Mouse (Mus musculus): ENCODE data around the gene Rras. TPM values are rescaled to one million over a fixed set of nuclear protein-coding genes. Genes with fewer than 3 reads are reported as not detected.
"Not testable (repeated sequence)": the region's sequence is repeated elsewhere in the genome, so short reads cannot be mapped to it uniquely, and the experiment has no call there.

Rras gene
- total RNA-seq, 2 experiments from 2014 or later = 71.2 to 73.4 TPM

DNA sequence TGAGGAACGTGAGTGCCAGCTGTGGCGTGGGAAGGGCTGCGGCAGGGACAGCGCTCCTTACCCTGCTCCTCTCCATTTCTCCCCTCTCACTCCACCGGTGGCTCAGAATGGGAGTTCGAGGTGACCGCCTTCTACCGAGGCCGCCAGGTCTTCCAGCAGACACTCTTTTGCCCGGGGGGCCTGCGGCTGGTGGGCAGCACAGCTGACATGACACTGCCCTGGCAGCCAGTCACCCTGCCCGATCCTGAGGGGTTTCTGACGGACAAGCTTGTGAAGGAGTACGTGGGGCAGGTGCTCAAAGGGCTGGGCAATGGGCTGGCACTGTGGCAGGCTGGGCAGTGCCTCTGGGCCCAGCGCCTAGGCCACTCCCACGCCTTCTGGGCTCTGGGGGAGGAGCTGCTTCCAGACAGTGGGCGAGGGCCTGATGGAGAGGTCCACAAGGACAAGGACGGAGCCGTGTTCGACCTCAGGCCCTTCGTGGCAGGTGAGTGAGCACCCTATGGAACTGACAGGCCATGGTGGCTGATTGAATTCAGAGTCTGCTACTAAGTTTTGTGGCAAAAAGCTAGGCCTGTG lies 17.1 kb upstream of the Rras start:
- DNase-seq = no peak

DNA sequence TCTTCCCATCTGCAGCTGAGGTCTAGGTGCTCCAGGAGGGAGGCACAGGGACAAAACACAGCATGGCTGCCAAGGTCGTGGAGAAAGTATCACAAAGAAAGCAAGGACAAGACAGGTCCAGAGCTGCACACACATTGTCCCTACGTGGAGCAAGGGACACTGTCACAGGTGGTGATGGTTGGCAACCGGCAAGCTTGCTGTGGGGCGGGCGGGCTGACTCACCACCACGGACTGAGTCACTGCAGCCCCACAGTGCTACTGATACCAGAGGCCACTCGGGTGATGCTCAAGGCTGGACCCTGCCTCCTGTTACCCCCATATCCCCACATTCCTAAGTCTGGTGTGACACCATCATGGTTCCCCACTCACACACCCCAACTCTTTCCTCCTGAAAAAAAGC lies 15.3 kb upstream of the Rras start:
- DNase-seq = no peak

DNA sequence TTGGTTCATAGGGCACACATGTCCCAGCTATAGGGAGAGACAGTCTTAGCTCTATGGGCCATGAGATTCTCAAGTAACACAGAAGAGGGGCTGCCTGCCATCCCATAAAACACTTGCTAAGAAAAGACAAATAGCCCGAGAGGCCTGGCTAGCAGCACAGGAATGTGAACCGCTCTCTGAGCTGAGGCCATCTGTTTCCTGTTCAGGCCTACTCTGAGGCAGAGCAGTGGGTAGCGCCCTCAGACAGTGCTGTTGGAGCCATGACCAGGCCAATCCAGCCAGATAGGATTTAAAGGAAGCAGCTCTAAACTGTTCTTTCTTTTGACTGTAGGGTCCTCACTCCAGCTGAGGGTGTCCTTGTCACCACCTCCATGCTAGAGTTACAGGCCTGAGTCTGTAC lies 13.2 kb upstream of the Rras start:
- peak; percentile 26 for DNase-seq

DNA sequence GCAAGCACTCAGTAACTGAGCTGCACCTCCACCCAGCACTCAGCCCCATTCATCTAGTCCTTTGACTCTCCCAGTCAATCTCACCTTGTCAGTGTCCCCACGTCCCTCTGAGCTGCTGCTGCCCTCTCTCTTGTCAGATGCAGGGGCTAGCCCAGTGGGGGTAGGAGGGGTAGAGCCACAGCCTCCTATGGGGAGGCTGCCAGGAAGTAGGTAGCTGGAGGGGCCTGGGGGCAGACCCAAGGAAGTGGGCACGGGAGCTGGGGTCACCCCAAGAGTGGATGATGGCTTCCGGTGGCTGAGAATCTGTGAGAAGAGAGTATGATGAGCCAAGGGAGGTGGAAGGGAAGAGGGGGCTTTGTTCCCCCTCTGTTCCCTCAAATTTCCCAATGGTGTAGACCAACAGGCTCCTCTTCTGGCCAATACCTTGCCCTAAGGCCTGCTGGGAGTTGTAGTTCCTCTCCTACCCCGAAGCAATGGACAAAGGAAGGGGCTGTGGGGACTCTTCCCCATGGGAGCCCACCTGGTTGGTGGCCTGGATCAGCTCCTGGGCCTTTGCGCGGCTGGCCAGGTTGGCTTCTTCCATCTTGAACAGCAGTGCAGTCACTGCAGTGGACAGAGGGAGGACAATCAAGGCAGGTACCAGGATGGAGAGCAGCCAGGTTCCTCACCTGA lies 12.3 kb upstream of the Rras start:
- no peak for DNase-seq

DNA sequence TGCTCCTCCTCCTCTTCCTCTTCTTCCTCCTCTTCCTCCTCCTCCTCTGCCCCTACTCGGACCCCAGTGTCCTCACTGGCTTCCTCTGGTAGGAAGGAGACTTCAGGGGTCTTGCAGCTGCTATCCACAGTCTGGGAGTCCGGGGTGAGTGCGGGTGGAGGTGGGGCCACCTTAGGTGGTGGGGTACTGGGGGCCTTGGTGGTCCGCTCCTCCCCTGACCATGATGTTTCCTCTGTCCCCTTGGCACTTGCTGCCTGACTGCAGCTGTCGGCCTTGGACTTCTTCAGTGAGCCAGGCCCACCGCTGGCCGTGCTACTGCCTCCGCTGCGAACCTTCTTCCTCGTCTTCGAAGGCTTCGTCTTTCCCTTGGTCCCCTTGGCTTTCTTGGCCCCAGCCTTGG lies 11.3 kb upstream of the Rras start:
- no peak for DNase-seq

DNA sequence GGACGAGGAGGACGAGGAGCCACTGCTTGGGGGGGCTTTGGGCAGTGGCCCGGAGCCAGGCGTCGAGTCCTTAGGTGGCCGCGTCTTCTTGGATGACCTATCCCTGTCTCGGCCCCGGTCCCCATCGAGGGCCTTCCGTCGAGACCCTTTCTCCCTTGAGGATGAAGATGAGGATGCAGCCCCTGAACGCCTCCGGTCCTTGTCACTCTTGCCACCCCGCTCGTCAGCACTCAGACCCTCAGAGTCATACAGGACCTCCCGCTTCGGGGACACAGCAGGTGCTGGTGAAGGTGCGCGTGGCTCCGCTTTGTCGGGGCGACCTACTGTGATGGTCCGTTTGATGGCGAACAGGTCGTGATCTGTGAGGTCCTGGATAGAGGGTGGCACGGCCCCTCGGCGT lies 10.6 kb upstream of the Rras start:
- no peak for DNase-seq

DNA sequence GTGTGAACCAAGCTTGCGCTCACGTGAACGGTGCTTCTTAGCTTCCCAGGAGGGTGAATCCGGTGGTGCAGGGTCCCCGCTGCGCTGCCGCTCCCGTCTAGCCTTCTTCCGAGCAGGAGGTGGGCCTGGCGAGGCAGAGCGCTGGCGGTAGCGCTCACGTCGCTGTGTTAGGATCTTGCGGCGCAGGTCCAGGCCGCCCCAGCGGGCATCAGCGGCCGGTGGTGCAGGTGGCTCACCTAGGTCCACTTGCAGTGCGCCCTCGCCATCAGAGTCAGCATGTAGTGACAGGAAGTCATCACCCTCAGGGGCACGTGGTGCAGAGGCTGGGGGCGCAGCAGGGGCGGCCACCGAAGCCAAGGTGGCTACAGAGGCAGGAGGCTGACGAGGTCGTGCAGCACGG lies 9.9 kb upstream of the Rras start:
- no peak for DNase-seq

DNA sequence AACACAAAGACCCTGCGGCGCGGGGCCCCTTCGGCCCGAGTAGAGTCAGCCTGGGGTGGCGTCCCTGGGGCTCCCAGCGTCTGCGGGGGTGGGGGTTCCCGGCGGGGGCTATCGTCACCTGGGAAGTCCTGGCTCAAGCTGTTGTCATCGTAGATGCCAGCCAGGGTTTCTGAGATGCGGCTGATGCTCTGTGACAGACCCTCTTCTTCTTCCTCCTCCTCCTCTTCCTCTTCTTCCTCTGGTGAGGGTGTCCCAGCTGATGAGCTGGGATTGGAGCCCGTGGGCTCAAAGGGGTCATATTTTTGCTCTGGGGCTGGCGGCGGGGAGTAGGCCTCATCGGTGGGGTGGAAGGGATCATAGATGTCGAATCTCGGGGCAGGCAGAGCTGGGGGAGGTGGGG lies 9.3 kb upstream of the Rras start:
- DNase-seq = no peak

DNA sequence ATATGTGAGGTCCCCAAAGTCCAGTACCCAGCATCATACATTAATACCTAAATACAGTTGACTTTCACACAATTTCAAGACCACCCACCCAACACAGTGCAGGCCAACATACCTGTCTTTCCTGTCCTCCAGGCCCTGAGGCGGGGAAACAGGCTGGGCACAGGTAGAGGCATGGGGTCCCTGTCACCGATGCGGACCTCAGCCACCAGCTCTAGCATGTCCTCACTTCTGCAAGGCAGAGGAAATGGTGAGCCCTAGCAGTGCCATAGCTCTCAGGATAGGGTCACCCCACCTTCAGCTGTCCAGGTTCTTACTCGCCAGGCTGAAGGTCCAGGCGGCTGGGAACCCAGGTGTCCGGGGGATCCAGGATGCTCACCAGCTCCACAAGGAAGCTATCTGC lies 5.8 kb upstream of the Rras start:
- no peak for DNase-seq

DNA sequence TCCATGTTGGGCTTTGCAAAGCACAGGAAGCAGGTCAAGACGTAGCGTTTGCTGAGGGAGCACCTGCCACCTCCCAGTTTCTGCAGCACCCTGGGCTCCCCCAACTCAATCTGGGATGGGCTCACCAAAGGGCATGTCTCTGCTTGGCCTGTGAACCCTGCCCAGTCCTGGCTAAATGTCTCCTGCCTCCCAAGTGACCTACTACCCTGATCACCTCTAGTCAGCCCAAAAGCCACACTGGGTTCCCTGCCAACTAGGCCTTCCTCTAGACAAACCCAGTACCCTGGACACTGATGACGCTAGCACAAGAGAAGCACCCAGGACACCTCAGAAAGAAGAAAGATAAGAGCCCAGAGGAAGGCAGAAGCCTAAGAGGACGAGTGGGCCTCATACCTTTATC lies 4.9 kb upstream of the Rras start:
- DNase-seq = no peak

DNA sequence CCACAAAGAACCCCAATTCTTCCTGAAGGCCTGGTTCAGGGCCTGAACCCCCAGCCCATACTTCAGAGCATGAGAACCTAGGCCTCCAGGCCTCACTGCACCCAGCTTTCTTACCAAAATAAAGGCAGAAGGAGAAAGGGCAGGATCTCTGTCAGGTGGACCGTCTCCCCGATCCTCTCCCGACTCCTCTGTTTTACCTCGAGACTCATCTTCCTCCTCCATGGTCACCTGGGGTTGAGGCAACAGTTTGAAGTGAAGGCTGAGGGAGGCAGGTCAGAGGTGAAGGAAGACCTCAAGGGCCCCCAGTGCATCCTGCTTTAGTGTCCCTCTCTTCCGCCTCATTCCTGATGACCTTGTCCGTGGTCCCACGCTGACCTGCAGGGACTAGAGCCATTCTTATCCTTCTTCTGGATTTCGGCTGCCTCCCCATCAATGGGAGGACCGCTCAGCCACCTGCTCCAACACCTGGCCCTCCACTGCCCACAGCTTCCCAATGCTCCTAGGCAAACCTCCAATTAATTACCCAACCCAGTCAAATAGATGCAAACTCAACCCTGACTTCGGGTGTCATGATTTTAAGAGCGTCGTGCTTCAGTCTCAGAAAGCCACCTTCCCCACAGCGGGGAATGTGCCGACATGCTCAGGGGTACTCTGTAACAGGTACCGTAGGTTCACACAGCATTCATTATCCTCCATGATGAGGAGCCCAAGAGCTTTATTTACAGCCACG lies 4.2 kb upstream of the Rras start:
- no peak for DNase-seq

DNA sequence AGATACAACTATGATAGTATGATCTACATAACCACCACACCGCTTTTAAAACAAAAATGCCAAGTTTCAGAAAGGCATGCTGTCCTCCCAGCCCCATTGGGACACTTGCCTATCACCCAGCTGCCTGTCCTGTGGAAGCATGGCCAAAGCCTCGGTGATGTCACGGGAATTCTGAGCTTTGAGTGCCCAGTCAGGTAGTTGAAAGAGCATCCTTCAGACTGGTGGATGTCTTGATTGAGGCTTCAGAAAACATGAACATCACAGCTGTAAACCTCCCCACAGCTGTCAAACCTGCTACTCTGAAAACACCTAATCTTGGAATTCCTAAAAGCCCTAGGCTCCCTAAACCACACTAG lies 3.7 kb upstream of the Rras start:
- DNase-seq = no peak

DNA sequence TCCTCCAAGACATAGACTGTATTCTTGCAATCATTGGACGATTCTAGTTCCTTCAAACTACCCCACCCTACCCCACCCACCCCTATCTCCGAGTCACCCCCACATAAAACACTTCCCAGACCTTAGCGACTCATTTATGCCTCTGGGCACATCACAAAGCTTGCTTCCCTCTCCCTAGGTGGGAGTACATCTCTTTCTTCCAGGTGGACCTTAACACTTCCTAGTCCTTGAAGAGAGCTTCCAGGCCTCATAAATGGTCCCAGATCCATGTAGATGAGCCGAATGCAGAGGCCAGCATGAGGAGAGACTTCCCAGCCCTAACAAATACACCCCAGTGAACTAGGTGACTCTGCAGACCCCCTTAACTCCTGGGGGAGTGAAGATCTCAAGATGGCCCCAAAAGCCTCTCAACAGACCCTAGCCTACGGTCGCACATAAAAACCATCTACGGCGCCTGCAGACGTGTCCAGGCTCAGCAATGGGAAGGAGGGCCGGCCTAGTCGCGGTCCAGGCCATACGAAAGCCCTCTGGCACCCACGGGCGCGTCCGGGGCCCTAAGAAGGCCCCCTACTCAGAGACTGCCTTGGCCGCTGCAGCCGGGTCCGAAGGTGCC lies 2.3 kb upstream of the Rras start:
- DNase-seq = no peak

DNA sequence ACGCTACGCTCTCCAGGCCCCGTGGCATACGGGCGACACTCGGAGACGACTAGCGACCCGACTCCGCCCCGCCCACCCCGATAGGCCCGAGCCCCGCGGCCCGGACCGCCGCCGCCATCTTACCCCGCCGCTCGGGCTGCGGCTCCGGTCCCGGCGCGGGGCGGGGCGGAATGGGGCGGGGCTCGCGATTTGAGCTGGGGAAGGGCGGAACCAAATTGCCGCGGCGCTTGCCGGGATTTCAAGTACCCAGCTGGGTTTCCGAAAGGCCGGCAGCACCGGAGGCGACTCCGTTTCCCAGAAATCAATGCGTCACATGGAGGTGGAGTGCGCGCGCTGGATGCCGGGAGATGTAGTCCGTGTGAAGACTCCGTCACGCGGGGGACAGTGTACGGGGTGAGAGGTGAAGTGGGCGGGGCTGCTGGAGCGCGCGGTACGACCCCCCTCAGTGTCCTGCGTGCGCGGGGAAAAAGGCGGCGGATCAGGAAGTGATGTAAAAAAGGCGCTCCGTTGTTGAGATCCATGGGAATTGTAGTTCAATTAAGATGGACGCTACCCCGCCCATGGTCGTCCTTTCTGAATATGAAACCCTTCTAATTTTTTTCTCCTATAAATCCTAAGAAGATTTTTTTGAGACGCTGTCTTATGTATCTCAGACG lies 1.7 kb upstream of the Rras start, which contains the start of gene Scaf1:
Gene Scaf1 (minus strand): TSS at position 407 of the 656 bp plus-strand sequence.
- DNase-seq = peak; percentile 99

DNA sequence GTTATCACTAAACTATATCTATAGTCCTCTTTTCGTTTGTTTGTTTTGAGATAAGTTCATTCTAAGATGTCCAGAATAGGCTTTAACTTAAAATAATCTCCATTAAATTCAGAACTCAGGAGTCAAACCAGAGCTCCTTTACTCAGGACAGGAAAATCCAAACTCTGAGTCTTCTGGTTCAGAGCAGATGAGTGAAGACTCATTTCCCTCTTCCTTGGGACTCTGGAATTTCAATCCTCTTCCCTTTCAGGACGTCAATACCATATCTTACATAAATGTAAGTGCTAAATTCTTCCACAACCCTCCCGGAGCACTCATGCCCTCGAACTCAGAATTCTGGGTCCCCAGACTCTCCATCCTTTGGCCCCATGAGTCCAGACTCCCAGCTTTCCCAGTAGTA lies 1.0 kb upstream of the Rras start:
- DNase-seq = no peak

DNA sequence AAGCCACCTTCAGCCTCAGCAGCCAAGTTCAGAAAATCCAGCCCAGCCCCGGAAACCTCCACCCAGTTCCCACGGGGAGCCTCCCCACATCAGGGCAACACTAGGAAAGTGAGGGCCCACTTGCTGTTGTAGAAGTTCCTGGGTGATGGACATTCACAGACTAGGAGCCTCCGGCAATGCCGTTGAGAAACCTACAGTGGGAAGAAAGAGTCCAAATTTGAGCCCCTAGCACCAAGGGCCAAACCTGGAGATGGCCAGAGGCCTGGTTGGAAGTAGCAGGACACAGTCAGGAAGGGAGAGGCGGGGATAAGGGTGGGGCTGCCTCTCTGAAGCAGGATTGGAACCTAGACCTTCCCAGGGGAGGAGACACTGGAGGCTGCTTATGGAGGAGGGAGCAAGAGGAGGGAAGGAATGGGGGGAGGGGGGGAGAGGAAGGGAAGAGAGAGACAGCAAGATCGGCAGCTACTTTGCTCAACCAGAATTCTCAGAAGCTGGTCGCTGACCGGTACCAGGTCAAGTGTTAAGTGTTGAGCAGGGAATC lies 1.3 kb downstream of the Rras start:
- peak; percentile 71 for DNase-seq

DNA sequence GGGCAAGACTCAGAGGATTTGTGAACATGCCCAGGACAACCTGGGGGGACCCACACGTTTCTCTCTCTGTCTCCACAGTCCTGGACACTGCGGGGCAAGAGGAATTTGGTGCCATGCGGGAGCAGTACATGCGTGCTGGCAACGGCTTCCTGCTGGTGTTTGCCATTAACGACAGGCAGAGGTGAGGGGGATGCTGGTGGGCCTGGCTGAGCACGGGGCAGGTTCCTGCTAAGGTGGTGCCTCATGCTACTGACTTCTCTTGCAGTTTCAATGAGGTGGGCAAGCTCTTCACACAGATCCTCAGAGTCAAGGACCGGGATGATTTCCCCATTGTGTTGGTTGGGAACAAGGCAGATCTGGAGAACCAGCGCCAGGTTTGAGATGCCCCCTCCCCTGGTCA lies 2.5 kb downstream of the Rras start:
- DNase-seq = no peak

DNA sequence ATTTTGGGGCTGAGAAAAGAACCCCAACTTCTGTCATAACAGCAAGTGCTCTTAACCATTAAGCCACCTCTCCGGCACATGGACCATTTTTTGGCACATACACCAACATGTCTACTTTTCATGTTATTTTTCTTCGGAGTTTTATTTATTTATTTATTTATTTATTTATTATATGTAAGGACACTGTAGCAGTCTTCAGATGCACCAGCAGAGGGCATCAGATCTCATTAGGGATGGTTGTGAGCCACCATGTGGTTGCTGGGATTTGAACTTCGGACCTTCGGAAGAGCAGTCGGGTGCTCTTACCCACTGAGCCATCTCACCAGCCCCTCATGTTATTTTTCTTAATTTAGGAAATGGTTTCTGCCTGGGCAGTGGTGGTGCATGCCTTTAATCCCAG lies 6.0 kb downstream of the Rras start:
- not testable (repeated sequence) for DNase-seq

DNA sequence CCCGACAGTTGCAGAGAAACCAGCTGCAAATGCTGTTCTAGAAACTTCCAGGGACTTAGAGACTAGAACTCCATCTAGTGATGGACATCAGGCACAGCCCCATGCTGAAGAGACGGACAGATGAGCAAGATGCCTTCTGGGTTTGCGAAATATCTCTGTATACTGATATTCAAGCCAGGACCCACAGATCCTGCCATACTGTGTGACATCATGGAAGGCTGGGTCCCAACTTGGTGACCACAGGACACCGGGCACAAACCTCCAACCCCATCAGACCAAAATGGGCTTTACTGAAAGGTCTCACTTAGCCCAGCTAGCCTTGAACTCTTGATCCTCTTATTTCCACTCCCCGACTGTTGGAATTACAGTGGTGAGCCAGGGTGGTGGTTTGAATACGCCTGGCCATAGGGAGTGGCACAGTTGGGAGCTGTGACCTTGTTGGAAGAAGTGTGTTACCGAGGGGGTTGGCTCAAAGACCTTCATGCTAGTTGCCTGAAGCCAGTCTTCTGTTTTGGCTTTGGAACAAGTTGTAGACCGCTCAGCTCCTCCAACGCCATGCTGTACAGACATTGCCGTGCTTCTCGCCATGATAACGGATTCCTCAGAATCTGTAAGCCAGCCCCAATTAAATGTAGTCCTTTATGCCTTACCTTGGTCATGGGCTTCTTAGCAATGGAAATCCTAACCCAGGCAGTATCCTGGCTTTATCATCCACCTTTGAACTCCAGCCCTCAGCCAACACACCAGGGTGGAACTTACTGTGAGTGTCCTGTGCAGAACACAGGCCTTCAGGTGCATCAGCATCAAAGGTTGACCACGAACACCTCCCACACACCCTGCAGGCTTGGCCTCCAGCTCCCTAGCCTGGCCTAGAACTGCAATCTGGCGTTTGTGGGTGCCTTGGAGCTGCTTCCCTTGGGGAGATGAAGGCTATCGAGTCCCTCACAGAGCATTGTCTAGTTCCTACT lies 6.8 kb downstream of the Rras start:
- no peak for DNase-seq

DNA sequence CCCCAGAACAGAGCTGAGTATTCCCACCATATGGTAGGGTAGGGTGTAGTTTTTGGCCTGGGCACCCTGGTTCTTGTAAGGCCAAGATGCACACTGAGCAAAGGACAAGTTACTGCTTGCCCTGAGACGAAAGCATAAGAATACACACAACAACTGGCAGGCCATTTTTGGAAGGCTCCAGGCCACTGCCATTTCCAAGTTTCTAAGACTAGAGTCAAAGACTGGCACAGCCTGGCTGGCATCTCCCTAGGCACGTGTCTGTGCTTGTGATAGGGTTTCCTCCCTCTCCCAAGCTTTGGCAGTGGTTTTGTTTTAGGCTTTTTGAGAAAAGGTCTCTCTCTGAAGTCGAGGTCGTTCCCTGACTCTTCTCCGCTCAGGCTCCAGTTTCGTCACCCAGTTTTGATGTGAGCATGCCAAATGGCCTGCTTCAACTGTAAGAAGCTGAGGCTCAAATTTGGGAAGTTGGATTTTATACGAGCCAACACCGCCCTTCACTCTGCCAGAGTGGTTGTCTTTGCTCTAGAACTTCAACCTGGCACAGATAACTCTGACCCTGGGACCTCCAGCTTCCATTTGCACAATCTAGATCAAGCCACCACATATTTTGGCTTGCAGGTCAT lies 8.0 kb downstream of the Rras start:
- DNase-seq = no peak

DNA sequence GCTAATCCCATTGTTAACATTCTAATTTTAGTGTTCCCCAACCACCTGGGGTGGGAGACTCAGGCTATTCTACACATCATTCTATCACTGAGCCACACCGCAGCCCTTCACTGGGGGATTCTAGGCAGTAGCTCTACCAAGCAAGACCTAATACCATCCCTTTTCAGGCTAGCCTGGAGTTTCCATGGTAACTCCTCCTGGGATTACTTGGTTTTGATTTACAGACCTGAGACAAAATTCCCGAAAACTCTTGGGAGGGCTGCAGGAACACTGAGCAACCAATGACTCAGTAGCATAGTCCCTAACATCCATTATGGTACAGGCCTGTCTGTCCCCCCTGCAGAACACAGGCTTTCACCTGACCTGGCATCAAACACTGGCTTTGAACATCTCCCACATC lies 8.5 kb downstream of the Rras start:
- DNase-seq = no peak

Measured in heart, postnatal 4 days (tissue).